Mouse (Mus musculus): ENCODE results near the gene Vmn2r19.

DNA sequence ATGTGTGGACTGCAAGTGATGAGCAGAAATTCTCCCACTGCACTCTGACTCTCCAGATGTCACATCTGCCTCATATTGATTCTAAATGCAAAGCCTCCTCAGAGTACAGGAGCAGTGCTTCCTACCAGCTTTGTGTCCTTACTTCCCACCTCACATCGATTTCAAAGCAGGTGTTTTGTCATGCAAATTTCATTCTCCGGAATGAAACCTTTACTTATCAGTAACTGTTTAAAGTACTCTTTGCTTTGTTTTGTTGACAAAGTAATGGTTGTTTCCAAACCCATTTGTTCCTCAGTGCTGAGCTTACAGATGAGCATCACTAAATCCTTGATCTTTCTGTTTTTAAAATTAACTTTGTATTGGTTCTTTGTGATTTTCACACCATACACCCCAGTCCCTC, 24.4 kb downstream of the Vmn2r19 start:
- TF ChIP-seq POLR2A (IDR thresholded peaks at IDR 0.05; ENCODE audit: control insufficient read depth, extremely low read depth, insufficient read depth, low read length, poor library complexity) (no peak), CTCF (IDR thresholded peaks at IDR 0.05; ENCODE audit: borderline replicate concordance, control insufficient read depth, extremely low read depth, insufficient read depth, low read length, poor library complexity) (no peak)
